Mouse (Mus musculus) G1E (cell line): ENCODE measurements around the gene Tmprss3.

Source experiments
- CTCF ChIP-seq: IDR thresholded peaks from 2 replicates; pipeline ENCODE4 v1.5.1; 2012; ENCODE audit warnings: low read depth, low read length, inconsistent platforms, mixed read lengths
- GATA1 ChIP-seq: IDR thresholded peaks from 2 replicates; pipeline ENCODE4 v1.6.1; 2012; ENCODE audit warnings: borderline replicate concordance, low read length, inconsistent platforms, mixed read lengths
- POLR2AphosphoS5 ChIP-seq: IDR thresholded peaks from 2 replicates; pipeline ENCODE4 v1.6.1; 2012; ENCODE audit warnings: low read depth, low read length, inconsistent platforms; ENCODE audit not compliant: insufficient replicate concordance
- TAL1 ChIP-seq: conservative IDR thresholded peaks from 2 replicates; pipeline ENCODE4 v1.6.1; 2012; ENCODE audit warnings: low read depth, low read length, inconsistent platforms, mixed read lengths

GRCm38 (mm10) chr17:31196283-31196682 lies 2.5 kb downstream of the Tmprss3 start:
- TF ChIP-seq CTCF (no peak), GATA1 (no peak), TAL1 (no peak), POLR2AphosphoS5 (no peak)
